Mouse (Mus musculus): ENCODE data around the gene Krtcap2.
"Not testable (repeated sequence)": the region's sequence is repeated elsewhere in the genome, so short reads cannot be mapped to it uniquely, and the experiment has no call there.

Krtcap2 gene

GRCm38 (mm10) chr3:89245688-89246171, at the start of gene Krtcap2:
Gene Krtcap2, plus strand, starts transcription at chr3:89245966.
- DNase-seq (ENCODE audit: low read depth, low spot score), result no peak

- DNase-seq (ENCODE audit: low read depth, low spot score), result peak; percentile 73
Measured at GRCm38 (mm10) chr3:89195979-89196877, 49.5 kb upstream of the Krtcap2 start.

GRCm38 (mm10) chr3:89199839-89200238, 45.9 kb upstream of the Krtcap2 start:
- DNase-seq (ENCODE audit: low read depth, low spot score), result no peak

- DNase-seq (ENCODE audit: low read depth, low spot score), result peak; percentile 86
Measured at GRCm38 (mm10) chr3:89202253-89203141, 43.3 kb upstream of the Krtcap2 start, which contains the start of gene Gba. Gene Gba, plus strand, starts transcription at chr3:89202928.

- DNase-seq (ENCODE audit: low read depth, low spot score), result no peak
Measured at GRCm38 (mm10) chr3:89203142-89203514, 42.6 kb upstream of the Krtcap2 start.

- no peak for DNase-seq (ENCODE audit: low read depth, low spot score)
Measured at GRCm38 (mm10) chr3:89206079-89206478, 39.7 kb upstream of the Krtcap2 start.

GRCm38 (mm10) chr3:89206695-89207094, 39.1 kb upstream of the Krtcap2 start:
- no peak for DNase-seq (ENCODE audit: low read depth, low spot score)

GRCm38 (mm10) chr3:89208075-89208657, 37.6 kb upstream of the Krtcap2 start:
- DNase-seq (ENCODE audit: low read depth, low spot score), result no peak

- no peak for DNase-seq (ENCODE audit: low read depth, low spot score)
Measured at GRCm38 (mm10) chr3:89208736-89209135, 37.0 kb upstream of the Krtcap2 start.

GRCm38 (mm10) chr3:89209731-89210130, 36.0 kb upstream of the Krtcap2 start:
- DNase-seq (ENCODE audit: low read depth, low spot score), result no peak

- DNase-seq (ENCODE audit: low read depth, low spot score), result no peak
Measured at GRCm38 (mm10) chr3:89210162-89210561, 35.6 kb upstream of the Krtcap2 start.

- no peak for DNase-seq (ENCODE audit: low read depth, low spot score)
Measured at GRCm38 (mm10) chr3:89210731-89211130, 35.0 kb upstream of the Krtcap2 start.

- DNase-seq (ENCODE audit: low read depth, low spot score), result peak; percentile 79
Measured at GRCm38 (mm10) chr3:89213803-89214530, 31.8 kb upstream of the Krtcap2 start.

GRCm38 (mm10) chr3:89214681-89215411, 30.9 kb upstream of the Krtcap2 start, which contains the start of gene Thbs3:
Gene Thbs3, plus strand, starts transcription at chr3:89215180.
- DNase-seq (ENCODE audit: low read depth, low spot score), result no peak

- DNase-seq (ENCODE audit: low read depth, low spot score), result peak; percentile 80
Measured at GRCm38 (mm10) chr3:89215853-89216252, 29.9 kb upstream of the Krtcap2 start.

- not testable (repeated sequence) for DNase-seq (ENCODE audit: low read depth, low spot score)
Measured at GRCm38 (mm10) chr3:89216407-89216806, 29.4 kb upstream of the Krtcap2 start.

- DNase-seq (ENCODE audit: low read depth, low spot score), result no peak
Measured at GRCm38 (mm10) chr3:89218271-89218670, 27.5 kb upstream of the Krtcap2 start.

GRCm38 (mm10) chr3:89219546-89219945, 26.2 kb upstream of the Krtcap2 start:
- DNase-seq (ENCODE audit: low read depth, low spot score), result no peak

GRCm38 (mm10) chr3:89221167-89221566, 24.6 kb upstream of the Krtcap2 start:
- DNase-seq (ENCODE audit: low read depth, low spot score), result no peak

- no peak for DNase-seq (ENCODE audit: low read depth, low spot score)
Measured at GRCm38 (mm10) chr3:89224796-89225195, 21.0 kb upstream of the Krtcap2 start.
